Mouse (Mus musculus) myocyte (in vitro differentiated cells): ENCODE measurements at regions not wholly inside any gene's neighbourhood (a gene's known extent, or its start where the extent isn't known, plus 50 kb on each side); places are given as distances from the start of the nearest gene placed in this dataset.

Experiments
- E2F4 ChIP-seq: IDR thresholded peaks from one replicate; pipeline ENCODE4 v1.6.1; 2011; ENCODE audit warnings: mild to moderate bottlenecking, control low read depth, moderate library complexity; ENCODE audit not compliant: insufficient read depth
- MAX ChIP-seq: IDR thresholded peaks from one replicate; pipeline ENCODE4 v1.6.1; 2011; ENCODE audit warnings: low read depth, mild to moderate bottlenecking, control low read depth
- MYOD1 ChIP-seq, 3 experiments: IDR thresholded peaks; one replicate each; pipeline ENCODE4 v1.6.1; 2011; ENCODE audit warnings: control low read depth in 2 of 3, low read depth in 2 of 3, mild to moderate bottlenecking in 2 of 3, moderate library complexity in 1 of 3; ENCODE audit not compliant: insufficient read length in 2 of 3, control insufficient read depth in 1 of 3
- MYOG ChIP-seq, 3 experiments: IDR thresholded peaks; one replicate each; pipeline ENCODE4 v1.6.1; 2011; ENCODE audit warnings: control low read depth in 2 of 3, low read depth in 2 of 3, mild to moderate bottlenecking in 2 of 3; ENCODE audit not compliant: insufficient read length in 2 of 3, control insufficient read depth in 1 of 3, insufficient read depth in 1 of 3
- POLR2A ChIP-seq: IDR thresholded peaks from one replicate; pipeline ENCODE4 v1.6.1; 2011; ENCODE audit warnings: low read depth, mild to moderate bottlenecking, control low read depth, moderate library complexity; ENCODE audit not compliant: insufficient read length
- POLR2AphosphoS2 ChIP-seq: IDR thresholded peaks from one replicate; pipeline ENCODE4 v1.6.1; 2011; ENCODE audit warnings: low read depth, control low read depth; ENCODE audit not compliant: insufficient read length
- SRF ChIP-seq: IDR thresholded peaks from one replicate; pipeline ENCODE4 v1.6.1; 2011; ENCODE audit warnings: low read depth; ENCODE audit not compliant: control insufficient read depth, insufficient read length
- TCF12 ChIP-seq: IDR thresholded peaks from one replicate; pipeline ENCODE4 v1.6.1; 2011; ENCODE audit warnings: mild to moderate bottlenecking, control low read depth; ENCODE audit not compliant: poor library complexity, insufficient read depth, severe bottlenecking
- TCF3 ChIP-seq: IDR thresholded peaks from one replicate; pipeline ENCODE4 v1.6.1; 2011; ENCODE audit warnings: low read depth, control low read depth; ENCODE audit not compliant: insufficient read length
- USF1 ChIP-seq: IDR thresholded peaks from one replicate; pipeline ENCODE4 v1.6.1; 2011; ENCODE audit warnings: low read depth, mild to moderate bottlenecking, control low read depth, moderate library complexity

GRCm38 (mm10) chr5:102373972-102374755 lies 107.0 kb upstream of the Arhgap24 start:
- TF ChIP-seq TCF12 (no peak), MYOG (IDR thresholded peaks at IDR 0.05; ENCODE audit: control insufficient read depth in 1 of 3, insufficient read depth in 1 of 3, insufficient read length in 2 of 3, low read depth in 2 of 3) (no peak), POLR2A (no peak), E2F4 (no peak), MYOD1 (IDR thresholded peaks at IDR 0.05; ENCODE audit: control insufficient read depth in 1 of 3, insufficient read length in 2 of 3, low read depth in 2 of 3) (no peak), TCF3 (no peak), POLR2AphosphoS2 (no peak), MAX (no peak), USF1 (no peak), SRF (no peak)
